Mouse (Mus musculus): ENCODE results near the gene Tmem164.

The Tmem164 gene

GRCm38 (mm10) chrX:142688509-142688908 is 7.3 kb downstream of the Tmem164 start:
- DNase-seq (ENCODE audit: low spot score in 2 of 2): no peak

- no peak for DNase-seq (ENCODE audit: low spot score in 2 of 2)
Observed at GRCm38 (mm10) chrX:142693256-142693655, 12.1 kb downstream of the Tmem164 start.

GRCm38 (mm10) chrX:142694338-142694737 is 13.1 kb downstream of the Tmem164 start:
- DNase-seq (ENCODE audit: low spot score in 2 of 2): no peak

GRCm38 (mm10) chrX:142694856-142695255 is 13.7 kb downstream of the Tmem164 start:
- no peak for DNase-seq (ENCODE audit: low spot score in 2 of 2)

GRCm38 (mm10) chrX:142696789-142697188 is 15.6 kb downstream of the Tmem164 start:
- no peak for DNase-seq (ENCODE audit: low spot score in 2 of 2)

- no peak for DNase-seq (ENCODE audit: low spot score in 2 of 2)
Observed at GRCm38 (mm10) chrX:142697545-142698204, 16.5 kb downstream of the Tmem164 start.

- DNase-seq (ENCODE audit: low spot score in 2 of 2): no peak
Observed at GRCm38 (mm10) chrX:142698212-142698611, 17.0 kb downstream of the Tmem164 start.

GRCm38 (mm10) chrX:142702094-142702493 is 20.9 kb downstream of the Tmem164 start:
- no peak for DNase-seq (ENCODE audit: low spot score in 2 of 2)

- no peak for DNase-seq (ENCODE audit: low spot score in 2 of 2)
Observed at GRCm38 (mm10) chrX:142702566-142702965, 21.4 kb downstream of the Tmem164 start.

- no peak for DNase-seq (ENCODE audit: low spot score in 2 of 2)
Observed at GRCm38 (mm10) chrX:142703953-142704352, 22.7 kb downstream of the Tmem164 start.

GRCm38 (mm10) chrX:142708257-142708656 is 27.1 kb downstream of the Tmem164 start:
- DNase-seq (ENCODE audit: low spot score in 2 of 2): no peak

GRCm38 (mm10) chrX:142716014-142716413 is 34.8 kb downstream of the Tmem164 start:
- DNase-seq (ENCODE audit: low spot score in 2 of 2): no peak

GRCm38 (mm10) chrX:142717958-142718478 is 36.8 kb downstream of the Tmem164 start:
- DNase-seq (ENCODE audit: low spot score in 2 of 2): no peak

- no peak for DNase-seq (ENCODE audit: low spot score in 2 of 2)
Observed at GRCm38 (mm10) chrX:142718759-142719158, 37.6 kb downstream of the Tmem164 start.

- DNase-seq (ENCODE audit: low spot score in 2 of 2): no peak
Observed at GRCm38 (mm10) chrX:142721897-142722296, 40.7 kb downstream of the Tmem164 start.

GRCm38 (mm10) chrX:142724203-142724602 is 43.0 kb downstream of the Tmem164 start:
- no peak for DNase-seq (ENCODE audit: low spot score in 2 of 2)

GRCm38 (mm10) chrX:142725571-142725970 is 44.4 kb downstream of the Tmem164 start:
- no peak for DNase-seq (ENCODE audit: low spot score in 2 of 2)

GRCm38 (mm10) chrX:142726311-142726710 is 45.1 kb downstream of the Tmem164 start:
- DNase-seq (ENCODE audit: low spot score in 2 of 2): no peak

- DNase-seq (ENCODE audit: low spot score in 2 of 2): no peak
Observed at GRCm38 (mm10) chrX:142727847-142728246, 46.6 kb downstream of the Tmem164 start.

GRCm38 (mm10) chrX:142729040-142729439 is 47.8 kb downstream of the Tmem164 start:
- DNase-seq (ENCODE audit: low spot score in 2 of 2): no peak

GRCm38 (mm10) chrX:142729482-142729881 is 48.3 kb downstream of the Tmem164 start:
- DNase-seq (ENCODE audit: low spot score in 2 of 2): no peak

- DNase-seq (ENCODE audit: low spot score in 2 of 2): no peak
Observed at GRCm38 (mm10) chrX:142737099-142737498, 55.9 kb downstream of the Tmem164 start.

GRCm38 (mm10) chrX:142737719-142738118 is 56.5 kb downstream of the Tmem164 start:
- DNase-seq (ENCODE audit: low spot score in 2 of 2): no peak

- DNase-seq (ENCODE audit: low spot score in 2 of 2): no peak
Observed at GRCm38 (mm10) chrX:142747428-142747827, 66.2 kb downstream of the Tmem164 start.

Measured in right cerebral cortex, postnatal 10 days (tissue).